Mouse (Mus musculus): Measurements from ENCODE around the gene Rnf213.

GRCm38 (mm10) chr11:119407977-119408376 lies 15.1 kb downstream of the Rnf213 start:
- TF ChIP-seq POLR2A (IDR thresholded peaks at IDR 0.05; ENCODE audit: borderline replicate concordance, low read depth, low read length): no peak
- no peak for TF ChIP-seq CTCF (IDR thresholded peaks at IDR 0.05; ENCODE audit: low read depth, low read length)
